Mouse (Mus musculus): ENCODE measurements at regions not wholly inside any gene's neighbourhood (a gene's known extent, or its start where the extent isn't known, plus 50 kb on each side); places are given as distances from the start of the nearest gene placed in this dataset.

GRCm38 (mm10) chr9:88163025-88163780 lies 163.8 kb upstream of the Nt5e start:
- in situ Hi-C loops (cut with MboI; ENCODE audit: low pct_unique_long_range_greater_than_20kb in 1 of 2, low sequenced_read_pairs in 2 of 2, unreplicated experiment in 1 of 2) = no loop called here

GRCm38 (mm10) chr9:88177575-88178254 lies 149.3 kb upstream of the Nt5e start:
- in situ Hi-C loops (cut with MboI; ENCODE audit: low pct_unique_long_range_greater_than_20kb in 1 of 2, low sequenced_read_pairs in 2 of 2, unreplicated experiment in 1 of 2) = no loop called here

GRCm38 (mm10) chr9:88181189-88181994 lies 145.6 kb upstream of the Nt5e start:
- in situ Hi-C loops (cut with MboI; ENCODE audit: low pct_unique_long_range_greater_than_20kb in 1 of 2, low sequenced_read_pairs in 2 of 2, unreplicated experiment in 1 of 2) = no loop called here

- in situ Hi-C loops (cut with MboI; ENCODE audit: low pct_unique_long_range_greater_than_20kb in 1 of 2, low sequenced_read_pairs in 2 of 2, unreplicated experiment in 1 of 2) = loop anchor here in 1 of 2 experiments (25.0 kb wide), 1 partner anchor 470 kb away; the partner anchor contains the start of gene Tbx18
Observed at GRCm38 (mm10) chr9:88207378-88207777, 119.6 kb upstream of the Nt5e start.

GRCm38 (mm10) chr9:88208022-88208421 lies 119.0 kb upstream of the Nt5e start:
- in situ Hi-C loops (cut with MboI; ENCODE audit: low pct_unique_long_range_greater_than_20kb in 1 of 2, low sequenced_read_pairs in 2 of 2, unreplicated experiment in 1 of 2) = loop anchor here in 1 of 2 experiments (25.0 kb wide), 1 partner anchor 471 kb away; the partner anchor contains the start of gene Tbx18

- in situ Hi-C loops (cut with MboI; ENCODE audit: low pct_unique_long_range_greater_than_20kb in 1 of 2, low sequenced_read_pairs in 2 of 2, unreplicated experiment in 1 of 2) = loop anchor here in 1 of 2 experiments (25.0 kb wide), 1 partner anchor 477 kb away; the partner anchor contains the start of gene Tbx18
Observed at GRCm38 (mm10) chr9:88214758-88215157, 112.2 kb upstream of the Nt5e start.

GRCm38 (mm10) chr9:88220360-88220759 lies 106.6 kb upstream of the Nt5e start:
- in situ Hi-C loops (cut with MboI; ENCODE audit: low pct_unique_long_range_greater_than_20kb in 1 of 2, low sequenced_read_pairs in 2 of 2, unreplicated experiment in 1 of 2) = loop anchor here in 1 of 2 experiments (25.0 kb wide), 1 partner anchor 483 kb away; the partner anchor contains the start of gene Tbx18

GRCm38 (mm10) chr9:88221276-88221675 lies 105.7 kb upstream of the Nt5e start:
- in situ Hi-C loops (cut with MboI; ENCODE audit: low pct_unique_long_range_greater_than_20kb in 1 of 2, low sequenced_read_pairs in 2 of 2, unreplicated experiment in 1 of 2) = loop anchor here in 1 of 2 experiments (25.0 kb wide), 1 partner anchor 484 kb away; the partner anchor contains the start of gene Tbx18

- in situ Hi-C loops (cut with MboI; ENCODE audit: low pct_unique_long_range_greater_than_20kb in 1 of 2, low sequenced_read_pairs in 2 of 2, unreplicated experiment in 1 of 2) = loop anchor here in 1 of 2 experiments (25.0 kb wide), 1 partner anchor 485 kb away; the partner anchor contains the start of gene Tbx18
Observed at GRCm38 (mm10) chr9:88221850-88222353, 105.1 kb upstream of the Nt5e start.

- in situ Hi-C loops (cut with MboI; ENCODE audit: low pct_unique_long_range_greater_than_20kb in 1 of 2, low sequenced_read_pairs in 2 of 2, unreplicated experiment in 1 of 2) = loop anchor here in 1 of 2 experiments (25.0 kb wide), 1 partner anchor 125 kb away; no protein-coding TSS in a partner anchor
Observed at GRCm38 (mm10) chr9:88237126-88237525, 89.9 kb upstream of the Nt5e start.

GRCm38 (mm10) chr9:88238346-88238745 lies 88.7 kb upstream of the Nt5e start:
- in situ Hi-C loops (cut with MboI; ENCODE audit: low pct_unique_long_range_greater_than_20kb in 1 of 2, low sequenced_read_pairs in 2 of 2, unreplicated experiment in 1 of 2) = loop anchor here in 1 of 2 experiments (25.0 kb wide), 1 partner anchor 124 kb away; no protein-coding TSS in a partner anchor

- in situ Hi-C loops (cut with MboI; ENCODE audit: low pct_unique_long_range_greater_than_20kb in 1 of 2, low sequenced_read_pairs in 2 of 2, unreplicated experiment in 1 of 2) = loop anchor here (10.0 to 25.0 kb wide), 2 partner anchors 122 to 304 kb away; partner anchors contain the start of gene Zfp949 (in 2 of the 2)
Observed at GRCm38 (mm10) chr9:88240740-88241139, 86.3 kb upstream of the Nt5e start.

GRCm38 (mm10) chr9:88241203-88241995 lies 85.6 kb upstream of the Nt5e start:
- in situ Hi-C loops (cut with MboI; ENCODE audit: low pct_unique_long_range_greater_than_20kb in 1 of 2, low sequenced_read_pairs in 2 of 2, unreplicated experiment in 1 of 2) = loop anchor here (10.0 to 25.0 kb wide), 2 partner anchors 121 to 303 kb away; partner anchors contain the start of gene Zfp949 (in 2 of the 2)

- in situ Hi-C loops (cut with MboI; ENCODE audit: low pct_unique_long_range_greater_than_20kb in 1 of 2, low sequenced_read_pairs in 2 of 2, unreplicated experiment in 1 of 2) = loop anchor here (10.0 to 25.0 kb wide), 2 partner anchors 120 to 302 kb away; partner anchors contain the start of gene Zfp949 (in 2 of the 2)
Observed at GRCm38 (mm10) chr9:88242530-88242929, 84.5 kb upstream of the Nt5e start.

GRCm38 (mm10) chr9:88244492-88244891 lies 82.5 kb upstream of the Nt5e start:
- in situ Hi-C loops (cut with MboI; ENCODE audit: low pct_unique_long_range_greater_than_20kb in 1 of 2, low sequenced_read_pairs in 2 of 2, unreplicated experiment in 1 of 2) = loop anchor here (10.0 to 25.0 kb wide), 2 partner anchors 118 to 300 kb away; partner anchors contain the start of gene Zfp949 (in 2 of the 2)

GRCm38 (mm10) chr9:88255948-88256347 lies 71.0 kb upstream of the Nt5e start:
- in situ Hi-C loops (cut with MboI; ENCODE audit: low pct_unique_long_range_greater_than_20kb in 1 of 2, low sequenced_read_pairs in 2 of 2, unreplicated experiment in 1 of 2) = no loop called here

- in situ Hi-C loops (cut with MboI; ENCODE audit: low pct_unique_long_range_greater_than_20kb in 1 of 2, low sequenced_read_pairs in 2 of 2, unreplicated experiment in 1 of 2) = no loop called here
Observed at GRCm38 (mm10) chr9:88259627-88260026, 67.4 kb upstream of the Nt5e start.
